Mouse (Mus musculus): ENCODE results near the gene Ifnar1.

DNA sequence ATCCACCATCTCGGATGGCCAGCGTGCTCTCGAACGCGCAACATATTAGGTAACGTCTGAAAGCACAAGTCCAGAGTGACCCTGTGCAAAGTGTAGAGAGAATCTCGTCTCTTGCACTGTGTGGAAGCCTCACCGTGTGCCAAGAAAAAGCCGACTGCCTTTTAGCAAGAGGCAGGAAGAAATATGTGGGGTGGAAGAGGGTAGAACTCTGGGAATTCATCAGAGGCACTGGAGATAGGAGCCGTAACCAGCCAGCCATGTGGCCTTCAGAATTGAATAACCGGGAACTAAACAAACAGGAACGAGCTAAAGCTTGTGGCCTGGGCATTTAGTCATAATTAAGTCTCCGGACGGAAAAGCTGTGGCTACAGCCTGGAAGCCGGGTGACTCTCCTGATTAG, 71.6 kb downstream of the Ifnar1 start:
- no peak for TF ChIP-seq EP300 (optimal IDR thresholded peaks at IDR 0.05)
- no peak for TF ChIP-seq CTCF (IDR thresholded peaks at IDR 0.05; ENCODE audit: low read depth)
